ENCODE assay signal across 8 mouse cellular contexts in the genomic region with DNA sequence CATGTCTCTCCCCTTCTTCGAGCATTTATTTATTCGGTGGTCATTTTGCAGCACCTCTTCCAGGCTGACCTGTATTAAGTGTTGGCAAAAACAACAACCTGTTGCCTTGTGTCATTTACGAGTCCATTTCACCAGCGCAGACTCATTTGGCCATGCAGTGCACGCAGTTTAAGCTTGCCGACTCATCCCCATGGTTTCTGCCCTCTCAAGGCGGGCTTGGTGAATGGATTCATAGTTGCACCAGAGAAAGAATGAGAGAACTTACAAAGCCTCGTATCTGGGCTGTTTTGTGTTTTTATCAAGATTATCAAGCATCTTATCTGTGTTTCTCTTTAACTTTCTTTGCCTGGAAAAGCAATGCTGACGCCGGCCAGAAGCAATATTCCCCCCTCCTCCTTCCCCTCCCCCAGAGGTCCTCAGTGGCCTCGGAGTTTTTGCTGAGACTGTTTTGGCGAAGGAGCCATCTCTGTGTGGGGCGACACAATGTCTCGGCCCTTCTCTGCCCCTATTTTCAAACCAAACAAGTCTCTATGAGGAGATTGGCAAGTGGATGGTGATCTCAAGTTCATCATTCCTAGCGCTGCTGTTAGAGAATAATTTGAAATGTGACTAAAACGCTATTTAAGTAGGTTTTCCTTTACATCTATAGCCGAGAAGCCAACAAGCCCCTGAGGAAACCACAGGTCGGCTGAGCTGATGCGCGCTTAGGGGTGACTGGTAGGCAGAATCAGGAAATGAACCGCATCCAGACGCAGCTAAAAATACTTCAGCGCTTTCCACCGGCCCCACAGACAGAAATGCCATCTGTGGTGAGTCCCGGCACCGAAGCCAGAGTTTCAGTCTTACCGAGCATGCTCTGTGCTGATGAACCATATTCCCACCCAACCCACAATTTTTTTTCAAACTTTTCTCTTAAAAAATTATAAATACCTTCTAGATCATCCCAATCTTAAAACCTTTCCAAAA. TPM values are rescaled to one million over a fixed set of nuclear protein-coding genes. Genes with fewer than 3 reads are reported as not detected.
DNase-seq lines count a peak whose midpoint lies in the region; ATAC-seq and TF ChIP-seq lines count a peak whose summit lies in the region.

No protein-coding gene starts in this region.

- no peaks in the 10 kb centered on the region for H3K36me3 ChIP-seq in liver, embryonic 13.5 days
- no peaks in the 10 kb centered on the region for H3K36me3 ChIP-seq in thymus, adult 2 months (ENCODE audit: control insufficient read depth, insufficient read depth, low read length)
- no peaks in the 10 kb centered on the region for H3K36me3 ChIP-seq in hindbrain, postnatal 0 days (ENCODE audit: insufficient read depth, low read length)

- H3K9ac ChIP-seq in liver, embryonic 13.5 days, result peak overlapping the region; percentile 57
- no peak overlapping the region for H3K9ac ChIP-seq in hindbrain, postnatal 0 days (replicated peaks; ENCODE audit: low read length)

- H3K27me3 ChIP-seq in liver, embryonic 13.5 days, result peaks cover 13% of the 10 kb centered on the region
- H3K27me3 ChIP-seq in thymus, adult 2 months (ENCODE audit: control insufficient read depth, insufficient read depth, low read length), result no peaks in the 10 kb centered on the region
- H3K27me3 ChIP-seq in hindbrain, postnatal 0 days (ENCODE audit: insufficient read depth, low read length), result no peaks in the 10 kb centered on the region

- TF ChIP-seq CTCF in cortical plate, adult 2 months (IDR thresholded peaks at IDR 0.05; ENCODE audit: extremely low read depth, insufficient read depth, low read length), result no peak
- TF ChIP-seq CTCF in thymus, adult 2 months (IDR thresholded peaks at IDR 0.05; ENCODE audit: borderline replicate concordance, control insufficient read depth, extremely low read depth, insufficient read depth, low read length, poor library complexity), result no peak
- TF ChIP-seq CTCF in hindbrain, postnatal 0 days (IDR thresholded peaks at IDR 0.05; ENCODE audit: low read depth), result no peak

- DNase-seq in kidney, postnatal 36 days, result peak; percentile 23 to 40
- no peak for DNase-seq in kidney, postnatal 4 days
- peak; percentile 10 to 33 for DNase-seq in heart, postnatal 14 days
- no peak for DNase-seq in liver, embryonic 13.5 days
- peak; percentile 75 for DNase-seq in thymus, adult 2 months
- DNase-seq in hindbrain, postnatal 0 days (ENCODE audit: low spot score), result no peak
- no peak for DNase-seq in MN1 (ENCODE audit: low spot score)

- intact Hi-C loops in heart, postnatal 14 days (cut with DNase I), result no loop called here

- peak overlapping the region; percentile 20; the same call in 1 of the 2 replicates for H3K4me3 ChIP-seq in cortical plate, adult 2 months (ENCODE audit: insufficient read depth, low read length)
- H3K4me3 ChIP-seq in liver, embryonic 13.5 days (replicated peaks), result peak overlapping the region; percentile 39
- H3K4me3 ChIP-seq in thymus, adult 2 months (ENCODE audit: control insufficient read depth, insufficient read depth, low read length), result peak overlapping the region; percentile 10
- no peak overlapping the region for H3K4me3 ChIP-seq in hindbrain, postnatal 0 days (ENCODE audit: low read length)

- H3K27ac ChIP-seq in cortical plate, adult 2 months (ENCODE audit: insufficient read depth, low read length), result no peak overlapping the region
- no peak overlapping the region for H3K27ac ChIP-seq in liver, embryonic 13.5 days
- peak overlapping the region; percentile 67 for H3K27ac ChIP-seq in thymus, adult 2 months (ENCODE audit: control insufficient read depth, insufficient read depth, low read length)
- no peak overlapping the region for H3K27ac ChIP-seq in hindbrain, postnatal 0 days

- ATAC-seq in liver, embryonic 13.5 days (ENCODE audit: low read depth), result no peak
- ATAC-seq in hindbrain, postnatal 0 days, result no peak

- 24% methylated on average over 27 of the region's 27 CpGs for WGBS in liver, embryonic 13.5 days (ENCODE audit: insufficient replicate concordance)
- 11% methylated on average over 27 of the region's 27 CpGs for WGBS in thymus, adult 2 months
- 84% methylated on average over 27 of the region's 27 CpGs for WGBS in hindbrain, postnatal 0 days

- H3K9me3 ChIP-seq in liver, embryonic 13.5 days (replicated peaks), result no peaks in the 10 kb centered on the region
- no peaks in the 10 kb centered on the region for H3K9me3 ChIP-seq in hindbrain, postnatal 0 days (ENCODE audit: low read length)

- no peaks in the 10 kb centered on the region; the same call in 1 of the 2 replicates for H3K4me1 ChIP-seq in cortical plate, adult 2 months (ENCODE audit: control insufficient read depth, insufficient read depth, low read length)
- peaks cover 36% of the 10 kb centered on the region for H3K4me1 ChIP-seq in liver, embryonic 13.5 days (replicated peaks)
- peaks cover 32% of the 10 kb centered on the region for H3K4me1 ChIP-seq in thymus, adult 2 months (replicated peaks; ENCODE audit: control insufficient read depth, insufficient read depth, low read length)
- H3K4me1 ChIP-seq in hindbrain, postnatal 0 days (ENCODE audit: insufficient read depth, low read length), result no peaks in the 10 kb centered on the region

- H3K4me2 ChIP-seq in liver, embryonic 13.5 days, result peak overlapping the region; percentile 67
- H3K4me2 ChIP-seq in hindbrain, postnatal 0 days (ENCODE audit: low read depth, low read length), result no peak overlapping the region

- no peak for TF ChIP-seq POLR2A in cortical plate, adult 2 months (IDR thresholded peaks at IDR 0.05; ENCODE audit: extremely low read depth, insufficient read depth, low read length)
- no peak for TF ChIP-seq POLR2A in thymus, adult 2 months (IDR thresholded peaks at IDR 0.05; ENCODE audit: control insufficient read depth, extremely low read depth, insufficient read depth, low read length, poor library complexity)

RNA-seq across cellular contexts. Expression of gene Slc16a10, which starts 22.6 kb away (rescaled TPM):
- 3.0 and 3.1 TPM in 2 replicates for polyA plus RNA-seq in cortical plate, adult 2 months (2012; rRNA removed)
- total RNA-seq in heart, postnatal 14 days (2021), result 10 to 100 TPM; 22.4 to 24.9 TPM
- 75.1 and 80.8 TPM in 2 replicates for polyA plus RNA-seq in liver, embryonic 13.5 days (2015; fragmentation: Nextera tagmentation; extraction: Ambion mirVana)
- 45.4 and 50.0 TPM in 2 replicates for polyA plus RNA-seq in thymus, adult 2 months (2012; rRNA removed)
- total RNA-seq in hindbrain, postnatal 0 days (2014; rRNA removed), result 3.9 and 4.1 TPM in 2 replicates
- 3.4 and 3.6 TPM in 2 replicates for polyA plus RNA-seq in hindbrain, postnatal 0 days (2015; fragmentation: Nextera tagmentation; extraction: Ambion mirVana)

Comparison
In these comparisons a context has a peak if more than half of its experiments do, and no peak if none do; other contexts are left out.
1. DNase-seq: peak in kidney, postnatal 36 days (2 of 2), heart, postnatal 14 days (2 of 2) and thymus, adult 2 months (single experiment); none in kidney, postnatal 4 days (0 of 2), liver, embryonic 13.5 days (single experiment), hindbrain, postnatal 0 days (single experiment) and MN1 (single experiment).
2. RNA of gene Slc16a10, which starts 22.6 kb away (polyA plus RNA-seq): 75.1 to 80.8 TPM in liver, embryonic 13.5 days and 45.4 to 50.0 TPM in thymus, adult 2 months; 3.4 to 3.6 TPM in hindbrain, postnatal 0 days and 3.0 to 3.1 TPM in cortical plate, adult 2 months; every median in the first group is over 10 times any median in the second.